Mouse (Mus musculus) thymus, adult 2 months (tissue): ENCODE data around the gene Fam104a. TPM values are rescaled to one million over a fixed set of nuclear protein-coding genes. Genes with fewer than 3 reads are reported as not detected.
A peak's percentile ranks its signal among the peaks of the same experiment; 100 is the strongest.

Source experiments
- DNase-seq: peaks from one replicate; pipeline ENCODE4 v3.0.0; 2021
- H3K27ac ChIP-seq: fragments of 200-500 bp; 2 replicates; pipeline ENCODE4 v1.5.1; 2012; ENCODE audit warnings: low read length, control low read depth; ENCODE audit not compliant: control insufficient read depth, insufficient read depth
- H3K27me3 ChIP-seq: fragments of 200-500 bp; 2 replicates; pipeline ENCODE4 v1.6.1; 2012; ENCODE audit warnings: mild to moderate bottlenecking, low read length, moderate library complexity, mixed read lengths; ENCODE audit not compliant: control insufficient read depth, insufficient read depth
- H3K36me3 ChIP-seq: fragments of 200-500 bp; 2 replicates; pipeline ENCODE4 v1.6.1; 2012; ENCODE audit warnings: mild to moderate bottlenecking, low read length, moderate library complexity; ENCODE audit not compliant: control insufficient read depth, insufficient read depth
- H3K4me1 ChIP-seq: fragments of 200-500 bp; replicated peaks from 2 replicates; pipeline ENCODE4 v1.6.1; 2012; ENCODE audit warnings: low read length; ENCODE audit not compliant: control insufficient read depth, insufficient read depth
- H3K4me3 ChIP-seq: fragments of 200-500 bp; 2 replicates; pipeline ENCODE4 v1.5.1; 2012; ENCODE audit warnings: mild to moderate bottlenecking, low read length, control low read depth, moderate library complexity; ENCODE audit not compliant: control insufficient read depth, insufficient read depth
- CTCF ChIP-seq: fragments of 200-500 bp; IDR thresholded peaks from 2 replicates; pipeline ENCODE4 v1.5.1; 2012; ENCODE audit warnings: mild to moderate bottlenecking, control low read depth, low read length, moderate library complexity, borderline replicate concordance; ENCODE audit not compliant: control insufficient read depth, poor library complexity, insufficient read depth; ENCODE audit errors: extremely low read depth
- POLR2A ChIP-seq: fragments of 200-500 bp; IDR thresholded peaks from 2 replicates; pipeline ENCODE4 v1.6.1; 2012; ENCODE audit warnings: mild to moderate bottlenecking, low read length, control low read depth, moderate library complexity; ENCODE audit not compliant: control insufficient read depth, poor library complexity, insufficient read depth; ENCODE audit errors: extremely low read depth
- WGBS: fragments of 180-500 bp; shearing (Covaris S2); methylation state at CpG from one replicate; pipeline ENCODE4 v1.1.7; 2018; 5-methylcytosine and 5-hydroxymethylcytosine counted together
- polyA plus RNA-seq: library from polyadenylated mRNA; depleted of rRNA; stranded (reverse); fragments of >200 nt; gene quantifications from 2 replicates; pipeline ENCODE4 v1.2.3, GENCODE M21; 2012; rRNA removed

The Fam104a gene
- 44.7 and 51.6 TPM in 2 replicates for polyA plus RNA-seq

GRCm38 (mm10) chr11:113683957-113684706 lies at the start of gene Fam104a, which contains the start of gene D11Wsu47e:
Fam104a (minus strand) TSS chr11:113684155.
D11Wsu47e (plus strand) TSS chr11:113684412.
- Histone ChIP-seq H3K27ac (peak within 1 kb of the TSS; percentile 31), H3K27me3 (no peaks in the 10 kb centered on the region), H3K4me1 (peaks cover 5% of the 10 kb centered on the region), H3K4me3 (peak within 1 kb of the TSS; percentile 90), H3K36me3 (peaks cover 7% of the 10 kb centered on the region; the same call in 1 of the 2 replicates)
- under 1% methylated on average over 73 of the region's 73 CpGs for WGBS
- TF ChIP-seq CTCF (0 out of 2 replicates have a peak, but pooled peaks have one; percentile 9), POLR2A (peak; percentile 59; the same call in 1 of the 2 replicates)
- DNase-seq: peak; percentile 95

- TF ChIP-seq POLR2A (no peak), CTCF (no peak)
Measured at GRCm38 (mm10) chr11:113731945-113732612, 48.1 kb upstream of the Fam104a start.

GRCm38 (mm10) chr11:113730879-113731278 lies 46.9 kb upstream of the Fam104a start:
- Histone ChIP-seq H3K27me3 (no peaks in the 10 kb centered on the region), H3K27ac (no peak overlapping the region), H3K4me1 (peaks cover 8% of the 10 kb centered on the region; the same call in 1 of the 2 replicates), H3K36me3 (peaks cover 5% of the 10 kb centered on the region; the same call in 1 of the 2 replicates), H3K4me3 (no peak overlapping the region)
- WGBS: 90% methylated on average over 3 of the region's 3 CpGs
- DNase-seq: no peak
- TF ChIP-seq CTCF (no peak), POLR2A (no peak)

More at GRCm38 (mm10) chr11:113731945-113732612, 48.1 kb upstream of the Fam104a start:
- 93% methylated on average over 10 of the region's 10 CpGs for WGBS
- Histone ChIP-seq H3K4me1 (peaks cover 8% of the 10 kb centered on the region; the same call in 1 of the 2 replicates), H3K4me3 (no peak overlapping the region), H3K36me3 (peaks cover 5% of the 10 kb centered on the region; the same call in 1 of the 2 replicates), H3K27me3 (no peaks in the 10 kb centered on the region), H3K27ac (no peak overlapping the region)
- no peak for DNase-seq

- Histone ChIP-seq H3K27me3 (no peaks in the 10 kb centered on the region), H3K4me3 (no peak overlapping the region), H3K4me1 (peaks cover 8% of the 10 kb centered on the region; the same call in 1 of the 2 replicates), H3K27ac (no peak overlapping the region), H3K36me3 (peaks cover 5% of the 10 kb centered on the region; the same call in 1 of the 2 replicates)
- TF ChIP-seq CTCF (no peak), POLR2A (no peak)
- no peak for DNase-seq
- WGBS: 85% methylated on average over 8 of the region's 8 CpGs
Measured at GRCm38 (mm10) chr11:113729917-113730316, 46.0 kb upstream of the Fam104a start.

- no peak for DNase-seq
- Histone ChIP-seq H3K4me1 (peaks cover 8% of the 10 kb centered on the region; the same call in 1 of the 2 replicates), H3K27ac (no peak overlapping the region)
Measured at GRCm38 (mm10) chr11:113729239-113729638, 45.3 kb upstream of the Fam104a start.

GRCm38 (mm10) chr11:113727992-113728391 lies 44.0 kb upstream of the Fam104a start:
- no peak overlapping the region for H3K27ac ChIP-seq
- no peak for DNase-seq
- WGBS: 91% methylated on average over 6 of the region's 6 CpGs
- no peaks in the 10 kb centered on the region for H3K4me1 ChIP-seq
- no peak for TF ChIP-seq CTCF
- H3K4me3 ChIP-seq: no peak overlapping the region
- no peaks in the 10 kb centered on the region for H3K27me3 ChIP-seq
- H3K36me3 ChIP-seq: peaks cover 5% of the 10 kb centered on the region; the same call in 1 of the 2 replicates

More at GRCm38 (mm10) chr11:113729239-113729638, 45.3 kb upstream of the Fam104a start:
- 96% methylated on average over 21 of the region's 21 CpGs for WGBS
- Histone ChIP-seq H3K36me3 (peaks cover 5% of the 10 kb centered on the region; the same call in 1 of the 2 replicates), H3K4me3 (no peak overlapping the region), H3K27me3 (no peaks in the 10 kb centered on the region)
- TF ChIP-seq POLR2A: no peak
- no peak for TF ChIP-seq CTCF
